Mouse (Mus musculus) neural tube, embryonic 13.5 days (tissue): Measurements from ENCODE around the gene Lmf1. TPM values are rescaled to one million over a fixed set of nuclear protein-coding genes. Genes with fewer than 3 reads are reported as not detected.

Source experiments
- ATAC-seq: fragments of 200-750 bp; cut with Nextera tagmentation; 2 replicates; pipeline ENCODE4 v1.8.0; 2017; ENCODE audit warnings: low read depth, mild to moderate bottlenecking, moderate TSS enrichment, moderate library complexity
- H3K27ac ChIP-seq: fragments of 300-500 bp; sonication (generic); replicated peaks from 2 replicates; pipeline ENCODE4 v1.5.1; 2015; ENCODE audit warnings: moderate library complexity, mild to moderate bottlenecking, inconsistent platforms
- H3K27me3 ChIP-seq: fragments of 300-500 bp; sonication (generic); 2 replicates; pipeline ENCODE4 v1.6.1; 2015; ENCODE audit warnings: mild to moderate bottlenecking, inconsistent platforms
- H3K36me3 ChIP-seq: fragments of 300-500 bp; sonication (generic); 2 replicates; pipeline ENCODE4 v1.6.1; 2015; ENCODE audit warnings: mild to moderate bottlenecking, inconsistent platforms
- H3K4me1 ChIP-seq: fragments of 300-500 bp; sonication (generic); replicated peaks from 2 replicates; pipeline ENCODE4 v1.6.1; 2015; ENCODE audit warnings: inconsistent platforms
- H3K4me2 ChIP-seq: fragments of 300-500 bp; sonication (generic); 2 replicates; pipeline ENCODE4 v1.6.1; 2015; ENCODE audit warnings: inconsistent platforms, mild to moderate bottlenecking, moderate library complexity
- H3K4me3 ChIP-seq: fragments of 300-500 bp; sonication (generic); 2 replicates; pipeline ENCODE4 v1.5.1; 2015; ENCODE audit warnings: mild to moderate bottlenecking, inconsistent platforms
- H3K9ac ChIP-seq: fragments of 300-500 bp; sonication (generic); 2 replicates; pipeline ENCODE4 v1.6.1; 2015; ENCODE audit warnings: moderate library complexity, mild to moderate bottlenecking, inconsistent platforms
- H3K9me3 ChIP-seq: fragments of 300-500 bp; sonication (generic); 2 replicates; pipeline ENCODE4 v1.6.1; 2016; ENCODE audit warnings: inconsistent platforms
- WGBS: fragments of 180-500 bp; shearing (Covaris S2); methylation state at CpG from one replicate; pipeline ENCODE4 v1.1.7; 2015; 5-methylcytosine and 5-hydroxymethylcytosine counted together
- polyA plus RNA-seq: library from polyadenylated mRNA; unstranded; fragments of >200 nt; fragmentation: Nextera tagmentation; extraction: Ambion mirVana; gene quantifications from 2 replicates; pipeline ENCODE4 v1.2.1, GENCODE M21; 2015

The Lmf1 gene
- polyA plus RNA-seq, 1 experiment from 2014 or later = 26.2 TPM

- H3K9ac ChIP-seq = no peak overlapping the region
- H3K27me3 ChIP-seq = peaks cover 9% of the 10 kb centered on the region; the same call in 1 of the 2 replicates
- 51% methylated on average over 4 of the region's 4 CpGs for WGBS
- peak overlapping the region; percentile 78; the same call in 1 of the 2 replicates for H3K27ac ChIP-seq
- no peaks in the 10 kb centered on the region for H3K36me3 ChIP-seq
- ATAC-seq = no peak
- H3K4me3 ChIP-seq = no peak overlapping the region
- H3K4me1 ChIP-seq = peaks cover 68% of the 10 kb centered on the region
- no peak overlapping the region for H3K4me2 ChIP-seq
- no peaks in the 10 kb centered on the region for H3K9me3 ChIP-seq
These were observed 19.3 kb upstream of the Lmf1 start for GRCm38 (mm10) chr17:25559634-25560033.

GRCm38 (mm10) chr17:25560554-25561222, 18.2 kb upstream of the Lmf1 start:
- H3K27ac ChIP-seq = peak overlapping the region; percentile 78
- H3K36me3 ChIP-seq = no peaks in the 10 kb centered on the region
- peaks cover 69% of the 10 kb centered on the region for H3K4me1 ChIP-seq
- peaks cover 9% of the 10 kb centered on the region; the same call in 1 of the 2 replicates for H3K27me3 ChIP-seq
- no peak overlapping the region for H3K4me2 ChIP-seq
- 53% methylated on average over 5 of the region's 5 CpGs for WGBS
- no peak overlapping the region for H3K4me3 ChIP-seq
- no peak for ATAC-seq
- H3K9ac ChIP-seq = no peak overlapping the region
- no peaks in the 10 kb centered on the region for H3K9me3 ChIP-seq

GRCm38 (mm10) chr17:25561223-25562028, 17.5 kb upstream of the Lmf1 start:
- peak; percentile 82 for ATAC-seq
- no peaks in the 10 kb centered on the region for H3K9me3 ChIP-seq
- peaks cover 69% of the 10 kb centered on the region for H3K4me1 ChIP-seq
- no peaks in the 10 kb centered on the region for H3K36me3 ChIP-seq
- no peak overlapping the region for H3K9ac ChIP-seq
- no peak overlapping the region for H3K4me2 ChIP-seq
- H3K4me3 ChIP-seq = no peak overlapping the region
- peaks cover 9% of the 10 kb centered on the region; the same call in 1 of the 2 replicates for H3K27me3 ChIP-seq
- WGBS = 24% methylated on average over 16 of the region's 16 CpGs
- H3K27ac ChIP-seq = peak overlapping the region; percentile 78

GRCm38 (mm10) chr17:25564481-25564880, 14.4 kb upstream of the Lmf1 start:
- H3K27me3 ChIP-seq = peaks cover 17% of the 10 kb centered on the region
- H3K36me3 ChIP-seq = no peaks in the 10 kb centered on the region
- no peak overlapping the region for H3K4me3 ChIP-seq
- ATAC-seq = no peak
- H3K4me2 ChIP-seq = no peak overlapping the region
- H3K4me1 ChIP-seq = peaks cover 78% of the 10 kb centered on the region
- H3K9me3 ChIP-seq = no peaks in the 10 kb centered on the region
- no peak overlapping the region for H3K9ac ChIP-seq
- 76% methylated on average over 5 of the region's 5 CpGs for WGBS
- 0 out of 2 replicates have a peak overlapping the region, but pooled peaks have one; percentile 20 for H3K27ac ChIP-seq

- no peak for ATAC-seq
- Histone ChIP-seq H3K4me2 (peak overlapping the region; percentile 31), H3K36me3 (no peaks in the 10 kb centered on the region), H3K9me3 (no peaks in the 10 kb centered on the region), H3K4me1 (peaks cover 86% of the 10 kb centered on the region), H3K27me3 (peaks cover 25% of the 10 kb centered on the region), H3K4me3 (no peak overlapping the region), H3K27ac (peak overlapping the region; percentile 79), H3K9ac (peak overlapping the region; percentile 12; the same call in 1 of the 2 replicates)
- 30% methylated on average over 6 of the region's 6 CpGs for WGBS
These were observed 13.6 kb upstream of the Lmf1 start for GRCm38 (mm10) chr17:25565244-25565643.

GRCm38 (mm10) chr17:25565860-25566600, 12.9 kb upstream of the Lmf1 start:
- Histone ChIP-seq H3K4me1 (peaks cover 86% of the 10 kb centered on the region), H3K4me2 (peak overlapping the region; percentile 93), H3K4me3 (no peak overlapping the region), H3K36me3 (no peaks in the 10 kb centered on the region), H3K9ac (no peak overlapping the region), H3K27ac (peak overlapping the region; percentile 79), H3K27me3 (peaks cover 33% of the 10 kb centered on the region), H3K9me3 (no peaks in the 10 kb centered on the region)
- no peak for ATAC-seq
- WGBS = 78% methylated on average over 17 of the region's 17 CpGs

GRCm38 (mm10) chr17:25567261-25567660, 11.6 kb upstream of the Lmf1 start:
- no peak for ATAC-seq
- Histone ChIP-seq H3K4me3 (peak overlapping the region; percentile 9; the same call in 1 of the 2 replicates), H3K4me2 (peak overlapping the region; percentile 93), H3K4me1 (peaks cover 80% of the 10 kb centered on the region), H3K27ac (peak overlapping the region; percentile 38; the same call in 1 of the 2 replicates), H3K9ac (0 out of 2 replicates have a peak overlapping the region, but pooled peaks have one; percentile 50), H3K9me3 (no peaks in the 10 kb centered on the region), H3K27me3 (peaks cover 42% of the 10 kb centered on the region), H3K36me3 (no peaks in the 10 kb centered on the region)
- 82% methylated on average over 13 of the region's 13 CpGs for WGBS

GRCm38 (mm10) chr17:25567745-25568144, 11.1 kb upstream of the Lmf1 start:
- 23% methylated on average over 14 of the region's 14 CpGs for WGBS
- Histone ChIP-seq H3K27me3 (peaks cover 47% of the 10 kb centered on the region), H3K27ac (peak overlapping the region; percentile 38), H3K36me3 (no peaks in the 10 kb centered on the region), H3K9ac (0 out of 2 replicates have a peak overlapping the region, but pooled peaks have one; percentile 50), H3K9me3 (no peaks in the 10 kb centered on the region), H3K4me3 (peak overlapping the region; percentile 9; the same call in 1 of the 2 replicates), H3K4me1 (peaks cover 77% of the 10 kb centered on the region), H3K4me2 (peak overlapping the region; percentile 93)
- no peak for ATAC-seq

- peak overlapping the region; percentile 50 for H3K4me3 ChIP-seq
- peaks cover 48% of the 10 kb centered on the region for H3K27me3 ChIP-seq
These were observed 10.7 kb upstream of the Lmf1 start for GRCm38 (mm10) chr17:25568206-25568605.

GRCm38 (mm10) chr17:25568880-25569279, 10.0 kb upstream of the Lmf1 start:
- Histone ChIP-seq H3K9me3 (no peaks in the 10 kb centered on the region), H3K4me3 (peak overlapping the region; percentile 50), H3K36me3 (no peaks in the 10 kb centered on the region), H3K4me1 (peaks cover 69% of the 10 kb centered on the region), H3K9ac (peak overlapping the region; percentile 69), H3K4me2 (peak overlapping the region; percentile 93), H3K27ac (0 out of 2 replicates have a peak overlapping the region, but pooled peaks have one; percentile 19), H3K27me3 (peaks cover 44% of the 10 kb centered on the region)
- 75% methylated on average over 11 of the region's 11 CpGs for WGBS
- no peak for ATAC-seq

More at GRCm38 (mm10) chr17:25568206-25568605, 10.7 kb upstream of the Lmf1 start:
- 44% methylated on average over 10 of the region's 10 CpGs for WGBS
- Histone ChIP-seq H3K9me3 (no peaks in the 10 kb centered on the region), H3K4me1 (peaks cover 75% of the 10 kb centered on the region), H3K9ac (peak overlapping the region; percentile 23; the same call in 1 of the 2 replicates), H3K27ac (peak overlapping the region; percentile 38; the same call in 1 of the 2 replicates), H3K4me2 (peak overlapping the region; percentile 93), H3K36me3 (no peaks in the 10 kb centered on the region)
- ATAC-seq = no peak

- Histone ChIP-seq H3K4me3 (peak overlapping the region; percentile 50), H3K4me2 (peak overlapping the region; percentile 93), H3K9me3 (no peaks in the 10 kb centered on the region), H3K27me3 (peaks cover 40% of the 10 kb centered on the region), H3K4me1 (peaks cover 61% of the 10 kb centered on the region), H3K9ac (peak overlapping the region; percentile 69), H3K27ac (no peak overlapping the region; the same call in 1 of the 2 replicates), H3K36me3 (no peaks in the 10 kb centered on the region)
- peak; percentile 25 for ATAC-seq
- WGBS = under 1% methylated on average over 54 of the region's 54 CpGs
These were observed 8.8 kb upstream of the Lmf1 start for GRCm38 (mm10) chr17:25569833-25570647.
